Mouse (Mus musculus) kidney, adult 2 months (tissue): ENCODE results near the gene Hsd11b1. TPM values are rescaled to one million over a fixed set of nuclear protein-coding genes. Genes with fewer than 3 reads are reported as not detected.

Source experiments
- DNase-seq: peaks from one replicate; pipeline ENCODE4 v3.0.0; 2021
- H3K27ac ChIP-seq: fragments of 200-500 bp; 2 replicates; pipeline ENCODE4 v1.5.1; 2012; ENCODE audit warnings: low read depth, low read length, control low read depth, inconsistent platforms; ENCODE audit not compliant: insufficient read depth
- H3K27me3 ChIP-seq: fragments of 200-500 bp; replicated peaks from 2 replicates; pipeline ENCODE4 v1.6.1; 2012; ENCODE audit warnings: mild to moderate bottlenecking, moderate library complexity, low read length, inconsistent platforms; ENCODE audit not compliant: control insufficient read depth, insufficient read depth
- H3K36me3 ChIP-seq: fragments of 200-500 bp; 2 replicates; pipeline ENCODE4 v1.6.1; 2012; ENCODE audit warnings: mild to moderate bottlenecking, moderate library complexity, low read length, inconsistent platforms; ENCODE audit not compliant: control insufficient read depth, insufficient read depth
- H3K4me1 ChIP-seq: fragments of 200-500 bp; 2 replicates; pipeline ENCODE4 v1.6.1; 2011; ENCODE audit warnings: low read length; ENCODE audit not compliant: control insufficient read depth, insufficient read depth
- H3K4me3 ChIP-seq: fragments of 200-500 bp; 2 replicates; pipeline ENCODE4 v1.5.1; 2011; ENCODE audit warnings: mild to moderate bottlenecking, low read depth, low read length, control low read depth; ENCODE audit not compliant: insufficient read depth
- CTCF ChIP-seq: fragments of 200-500 bp; conservative IDR thresholded peaks from 2 replicates; pipeline ENCODE4 v1.5.1; 2011; ENCODE audit warnings: low read depth, mild to moderate bottlenecking, control low read depth, low read length, moderate library complexity, mixed read lengths; ENCODE audit not compliant: insufficient read depth, insufficient read length
- POLR2A ChIP-seq: fragments of 200-500 bp; IDR thresholded peaks from one replicate; pipeline ENCODE4 v1.6.1; 2011; ENCODE audit warnings: low read depth, low read length, control low read depth
- WGBS: fragments of 180-500 bp; shearing (Covaris S2); methylation state at CpG from one replicate; pipeline ENCODE4 v1.1.7; 2018; 5-methylcytosine and 5-hydroxymethylcytosine counted together
- polyA plus RNA-seq: library from polyadenylated mRNA; depleted of rRNA; stranded (reverse); fragments of >200 nt; gene quantifications from 2 replicates; pipeline ENCODE4 v1.2.3, GENCODE M21; 2012

The Hsd11b1 gene
- polyA plus RNA-seq, 1 experiment: 136 TPM

DNA sequence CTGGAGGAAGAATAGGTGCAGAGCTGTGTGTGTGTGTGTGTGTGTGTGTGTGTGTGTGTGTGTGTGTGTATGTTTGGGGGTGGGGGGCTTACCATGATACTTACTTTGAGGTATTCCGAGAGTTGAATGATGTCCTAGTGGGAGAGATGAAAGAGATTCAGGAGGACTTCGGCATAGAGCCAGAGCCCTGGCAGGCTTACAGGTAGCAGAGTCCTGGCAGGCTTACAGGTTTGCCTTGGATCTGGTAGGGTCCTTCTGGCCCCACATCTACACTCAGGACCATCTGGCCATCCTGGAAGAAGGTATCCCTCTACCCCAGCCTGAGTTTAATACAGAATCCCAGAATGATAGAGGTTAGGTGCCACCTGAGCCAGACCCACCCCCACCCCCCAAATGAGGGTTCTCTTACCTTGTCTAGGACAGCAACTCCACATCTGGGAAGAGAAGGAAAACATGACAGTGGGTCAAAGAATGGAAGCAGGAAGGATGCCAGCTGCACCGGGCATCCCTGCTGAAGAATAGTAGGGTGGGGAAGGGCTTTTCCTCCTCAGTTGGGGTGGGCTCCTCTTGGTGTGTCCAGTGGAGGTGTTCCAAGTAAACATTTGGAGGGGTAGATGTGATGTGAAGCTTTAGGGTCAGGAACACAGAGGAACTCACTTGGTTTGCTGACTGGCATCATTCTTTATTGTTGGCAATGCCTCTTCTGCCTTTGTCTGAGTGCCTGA lies 69.3 kb downstream of the Hsd11b1 start:
- WGBS: 86% methylated on average over 3 of the region's 3 CpGs
- Histone ChIP-seq H3K36me3 (no peaks in the 10 kb centered on the region), H3K4me3 (no peak overlapping the region), H3K4me1 (no peaks in the 10 kb centered on the region), H3K27me3 (no peaks in the 10 kb centered on the region), H3K27ac (no peak overlapping the region)
- TF ChIP-seq POLR2A (no peak), CTCF (no peak)
- no peak for DNase-seq

DNA sequence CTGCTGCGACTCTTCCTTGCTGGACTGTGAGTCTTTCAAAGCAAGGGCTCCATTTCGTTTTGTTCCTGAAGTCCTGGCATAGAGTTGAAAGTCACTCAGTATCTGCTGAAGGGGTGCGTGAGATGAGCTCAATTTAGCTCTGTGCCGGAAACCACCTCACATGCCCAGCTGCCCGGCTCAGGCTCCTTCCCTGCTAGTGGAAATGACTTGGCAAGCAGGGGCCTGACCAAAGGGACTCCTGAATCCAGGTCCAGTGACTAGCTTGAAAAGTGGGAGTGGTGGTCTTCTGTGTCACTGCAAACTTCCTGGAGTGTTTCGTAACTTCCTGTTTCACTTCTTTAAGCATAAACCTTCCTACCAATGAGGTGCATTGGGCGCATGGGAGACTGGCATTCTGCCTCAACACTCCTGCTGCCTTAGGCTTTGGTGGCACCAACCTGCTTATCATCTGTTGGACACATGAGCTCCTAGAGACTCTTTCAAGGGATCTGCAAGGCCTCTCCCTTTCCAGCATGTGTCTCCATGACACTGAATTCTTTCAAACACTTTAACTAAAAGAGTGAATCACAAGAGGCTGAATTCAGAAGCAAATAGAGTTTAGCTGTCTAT lies 72.1 kb downstream of the Hsd11b1 start:
- no peaks in the 10 kb centered on the region for H3K27me3 ChIP-seq
- H3K27ac ChIP-seq: no peak overlapping the region
- no peaks in the 10 kb centered on the region for H3K36me3 ChIP-seq
- H3K4me1 ChIP-seq: no peaks in the 10 kb centered on the region
- WGBS: 85% methylated on average over 7 of the region's 7 CpGs
- TF ChIP-seq CTCF (no peak), POLR2A (no peak)
- no peak overlapping the region for H3K4me3 ChIP-seq
- no peak for DNase-seq

DNA sequence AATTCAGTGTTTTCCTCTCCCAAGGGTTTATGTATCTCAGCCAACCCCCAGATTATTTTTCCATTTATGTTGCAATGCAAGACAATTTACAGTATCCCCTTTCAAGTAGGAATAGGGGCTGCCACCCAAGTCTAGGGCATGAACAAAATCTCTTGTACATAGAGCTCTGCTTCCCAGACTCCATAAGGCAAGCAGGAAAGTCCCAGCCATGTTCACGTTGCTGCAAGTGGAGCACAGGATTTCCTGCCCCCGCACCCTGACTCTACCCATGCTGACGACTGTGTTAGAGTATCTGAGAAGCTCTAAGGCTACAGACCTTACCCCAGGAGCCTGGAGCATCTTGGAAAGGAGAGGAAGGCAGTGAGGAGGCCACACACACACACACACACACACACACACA lies 74.1 kb downstream of the Hsd11b1 start:
- H3K27me3 ChIP-seq: no peaks in the 10 kb centered on the region
- no peak for DNase-seq
- no peaks in the 10 kb centered on the region for H3K4me1 ChIP-seq
- H3K4me3 ChIP-seq: no peak overlapping the region
- no peaks in the 10 kb centered on the region for H3K36me3 ChIP-seq
- H3K27ac ChIP-seq: peak overlapping the region; percentile 53; the same call in 1 of the 2 replicates
- WGBS: 60% methylated on average over 3 of the region's 3 CpGs
- TF ChIP-seq CTCF (no peak), POLR2A (no peak)

- no peaks in the 10 kb centered on the region for H3K36me3 ChIP-seq
- WGBS: 45% methylated on average over 9 of the region's 9 CpGs
These were observed 74.7 kb downstream of the Hsd11b1 start for GRCm38 (mm10) chr1:193189151-193189621.

GRCm38 (mm10) chr1:193188257-193188656 lies 75.6 kb downstream of the Hsd11b1 start:
- Histone ChIP-seq H3K27ac (no peak overlapping the region), H3K36me3 (no peaks in the 10 kb centered on the region), H3K4me3 (no peak overlapping the region), H3K27me3 (no peaks in the 10 kb centered on the region), H3K4me1 (no peaks in the 10 kb centered on the region)
- TF ChIP-seq CTCF (no peak), POLR2A (no peak)
- DNase-seq: no peak
- WGBS: 89% methylated on average over 6 of the region's 6 CpGs

More at GRCm38 (mm10) chr1:193189151-193189621, 74.7 kb downstream of the Hsd11b1 start:
- H3K4me1 ChIP-seq: no peaks in the 10 kb centered on the region
- TF ChIP-seq CTCF (no peak), POLR2A (no peak)
- peak; percentile 54 for DNase-seq
- H3K4me3 ChIP-seq: no peak overlapping the region
- H3K27ac ChIP-seq: peak overlapping the region; percentile 53; the same call in 1 of the 2 replicates
- H3K27me3 ChIP-seq: no peaks in the 10 kb centered on the region

GRCm38 (mm10) chr1:193181104-193181503 lies 82.8 kb downstream of the Hsd11b1 start:
- H3K36me3 ChIP-seq: no peaks in the 10 kb centered on the region
- WGBS: 69% methylated on average over 3 of the region's 3 CpGs
- H3K27me3 ChIP-seq: no peaks in the 10 kb centered on the region
- no peak overlapping the region for H3K27ac ChIP-seq
- H3K4me3 ChIP-seq: no peak overlapping the region
- no peak for DNase-seq
- TF ChIP-seq CTCF (no peak), POLR2A (no peak)
- no peaks in the 10 kb centered on the region for H3K4me1 ChIP-seq

DNA sequence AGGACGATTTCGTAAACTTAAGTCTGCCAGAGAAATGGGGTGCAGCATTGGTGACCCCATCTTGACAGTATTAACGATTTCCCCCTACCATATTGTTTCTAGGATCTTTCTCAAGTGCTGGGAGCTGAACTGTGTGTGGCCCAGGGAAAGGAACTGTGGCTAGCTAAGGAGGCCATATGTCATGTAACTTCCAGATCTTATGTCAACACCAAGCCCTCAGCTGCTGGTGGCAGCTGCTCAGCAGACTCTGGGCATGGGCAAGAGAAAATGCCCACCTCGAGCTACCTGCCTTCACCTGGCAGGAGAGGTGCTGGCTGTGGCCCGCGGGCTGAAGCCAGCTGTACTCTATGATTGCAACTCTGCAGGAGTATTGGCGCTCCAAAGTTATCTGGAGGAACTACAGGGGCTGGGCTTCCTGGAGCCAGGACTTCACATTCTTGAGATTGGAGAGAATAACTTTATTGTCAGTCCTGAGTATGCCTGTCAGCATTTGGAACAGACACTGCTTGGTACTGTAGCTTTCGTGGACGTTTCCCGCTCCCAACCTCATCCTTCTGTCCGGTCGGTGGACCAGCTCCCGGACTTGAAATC lies 89.6 kb downstream of the Hsd11b1 start:
- H3K4me1 ChIP-seq: peaks cover 20% of the 10 kb centered on the region
- no peak for DNase-seq
- TF ChIP-seq POLR2A: no peak
- no peak for TF ChIP-seq CTCF
- H3K27ac ChIP-seq: no peak overlapping the region
- no peaks in the 10 kb centered on the region for H3K27me3 ChIP-seq
- 77% methylated on average over 13 of the region's 13 CpGs for WGBS
- H3K36me3 ChIP-seq: peaks cover 1% of the 10 kb centered on the region; the same call in 1 of the 2 replicates
- H3K4me3 ChIP-seq: peak overlapping the region; percentile 88; the same call in 1 of the 2 replicates

DNA sequence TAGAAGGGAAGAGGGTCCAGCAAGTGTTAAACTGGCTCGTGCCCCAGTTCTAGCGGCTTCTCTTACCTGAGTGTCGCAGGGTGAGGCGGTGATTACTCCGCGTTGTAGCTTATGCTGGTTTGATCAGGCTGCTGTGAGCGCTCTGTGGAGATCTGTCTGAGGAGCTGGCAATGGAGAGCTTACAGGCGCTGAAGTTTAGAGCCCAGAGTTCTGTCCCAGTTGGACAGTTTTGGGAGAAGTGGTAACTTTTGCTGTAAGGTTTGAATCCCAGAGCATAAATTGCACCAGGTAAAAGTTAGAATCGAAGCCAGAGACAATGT lies 90.1 kb downstream of the Hsd11b1 start:
- peaks cover 20% of the 10 kb centered on the region for H3K4me1 ChIP-seq
- peak overlapping the region; percentile 84 for H3K27ac ChIP-seq
- no peak for TF ChIP-seq CTCF
- no peak for TF ChIP-seq POLR2A
- no peaks in the 10 kb centered on the region for H3K27me3 ChIP-seq
- WGBS: 15% methylated on average over 9 of the region's 9 CpGs
- H3K36me3 ChIP-seq: peaks cover 1% of the 10 kb centered on the region; the same call in 1 of the 2 replicates
- peak overlapping the region; percentile 88 for H3K4me3 ChIP-seq
- DNase-seq: no peak
